Mouse (Mus musculus): ENCODE results near the gene Ptch2.

Ptch2 gene

GRCm38 (mm10) chr4:117130790-117131189 lies 34.9 kb downstream of the Ptch2 start:
- no peak for DNase-seq

DNA sequence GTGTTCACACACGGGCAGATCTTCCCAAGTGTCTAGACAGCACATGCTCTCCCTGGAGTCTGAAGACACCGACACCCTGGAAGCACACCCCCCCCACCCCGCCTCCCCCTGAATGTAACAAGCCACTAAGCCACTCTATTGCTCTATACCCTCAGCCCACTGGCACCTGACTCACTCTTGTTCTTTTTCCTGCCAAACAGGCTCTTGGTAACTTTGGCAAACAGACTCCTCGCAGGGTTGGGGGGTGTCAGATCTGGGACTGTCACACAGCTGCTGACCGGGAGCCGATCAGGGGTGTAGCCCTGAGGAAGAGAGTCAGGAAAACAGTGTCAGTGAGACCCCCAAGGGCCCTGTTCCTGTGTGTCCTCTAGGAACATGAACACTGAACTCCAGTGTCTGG lies 35.3 kb downstream of the Ptch2 start:
- DNase-seq = no peak

- DNase-seq = no peak
These were observed 36.3 kb downstream of the Ptch2 start for GRCm38 (mm10) chr4:117131890-117132793.

DNA sequence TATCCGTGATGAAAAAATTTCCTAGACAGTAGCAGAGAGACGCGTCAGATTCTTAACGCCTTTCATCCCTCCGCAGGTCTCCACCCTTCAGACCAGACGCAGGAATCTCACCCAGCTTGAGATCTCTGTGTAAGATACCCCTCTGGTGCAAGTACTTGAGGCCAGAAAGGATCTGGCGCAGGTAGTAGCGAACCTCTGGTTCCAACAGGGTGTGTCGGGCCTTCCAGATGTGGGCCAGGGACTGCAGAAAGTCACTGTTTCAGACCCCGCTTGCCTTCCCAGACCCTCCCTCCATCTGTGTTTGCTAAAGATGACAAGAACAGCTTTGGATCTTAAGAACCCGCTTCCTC lies 36.9 kb downstream of the Ptch2 start:
- no peak for DNase-seq

DNA sequence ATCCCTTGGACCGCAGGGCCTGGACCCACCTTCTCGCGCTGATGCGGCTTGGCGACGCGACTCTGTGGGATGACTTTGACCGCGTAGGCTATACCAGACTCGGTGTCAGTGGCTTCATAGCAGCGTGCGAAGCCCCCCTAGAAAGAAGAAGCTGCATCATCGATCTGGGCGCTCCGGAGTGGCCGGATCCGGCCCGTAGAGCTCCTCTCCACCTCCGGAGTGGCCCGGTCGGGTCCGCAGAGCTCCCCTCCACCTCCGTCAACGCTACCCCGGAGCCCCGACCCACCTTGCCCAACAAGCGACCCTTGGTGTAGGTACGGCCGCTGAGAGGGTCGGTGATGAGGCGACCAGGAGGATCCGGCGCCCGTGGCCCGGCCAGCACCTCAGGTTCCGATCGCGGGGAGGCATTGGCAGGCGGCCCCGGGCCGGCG lies 37.5 kb downstream of the Ptch2 start:
- DNase-seq = no peak

DNA sequence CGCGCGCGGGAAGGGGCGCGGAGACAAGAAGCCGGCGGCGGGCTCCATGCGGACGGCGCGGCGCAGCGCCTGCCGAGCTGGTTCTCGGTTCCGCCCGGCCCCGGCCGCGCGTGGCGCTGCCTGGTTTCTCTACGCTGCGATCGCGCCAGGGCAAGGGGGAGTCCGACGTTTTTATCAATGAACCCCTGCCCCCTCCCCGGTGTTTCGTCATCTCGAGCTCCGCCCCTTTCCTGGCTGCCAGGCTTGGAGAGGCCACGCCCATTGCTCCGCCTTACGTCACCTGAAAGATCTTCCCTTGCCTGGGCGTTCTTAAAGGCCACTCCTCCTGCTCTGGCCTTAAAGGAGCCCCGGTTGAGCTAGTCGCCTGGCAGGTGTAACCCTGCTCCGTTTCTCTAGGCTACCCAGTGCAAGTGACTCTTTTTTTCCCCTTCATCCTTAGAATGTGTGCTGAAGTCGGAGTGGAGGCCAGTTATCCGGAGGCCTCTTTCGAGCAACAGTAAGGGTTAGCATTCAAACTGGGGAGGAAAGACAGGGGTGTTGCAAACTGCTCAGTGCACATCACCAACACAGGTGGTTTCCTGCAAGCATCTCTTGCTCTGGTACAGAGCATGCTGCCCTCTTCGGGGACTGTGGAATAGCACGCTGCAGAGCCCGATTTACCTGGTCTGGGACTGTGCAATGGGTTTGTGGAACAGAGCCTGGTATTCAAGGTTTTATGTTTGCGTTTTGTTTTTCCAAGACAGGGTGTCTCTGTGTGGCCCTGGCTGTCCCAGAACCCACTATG lies 38.1 kb downstream of the Ptch2 start, which contains the start of gene Plk3:
Gene Plk3, minus strand, starts transcription at position 147 of the 784 bp plus-strand sequence.
- DNase-seq = peak; percentile 98 to 99

DNA sequence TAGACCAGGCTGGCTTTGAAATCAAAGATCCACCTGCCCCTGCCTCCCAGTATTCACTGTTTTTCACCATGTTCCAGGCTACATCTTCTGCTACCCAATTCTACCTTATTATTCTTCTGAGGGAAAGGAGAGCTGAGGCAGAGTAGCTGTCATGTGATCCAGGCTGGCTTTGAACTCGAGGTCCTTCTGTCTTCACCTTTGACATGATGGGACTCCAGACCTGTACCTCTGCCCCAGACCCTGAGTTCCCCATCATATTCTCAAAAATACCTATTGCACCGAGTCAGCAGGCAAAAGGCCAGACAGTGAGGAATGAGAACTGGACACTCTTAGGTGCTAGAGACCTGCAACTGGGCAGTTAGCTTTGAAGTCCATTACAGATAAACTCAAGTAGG lies 38.7 kb downstream of the Ptch2 start:
- DNase-seq = no peak

DNA sequence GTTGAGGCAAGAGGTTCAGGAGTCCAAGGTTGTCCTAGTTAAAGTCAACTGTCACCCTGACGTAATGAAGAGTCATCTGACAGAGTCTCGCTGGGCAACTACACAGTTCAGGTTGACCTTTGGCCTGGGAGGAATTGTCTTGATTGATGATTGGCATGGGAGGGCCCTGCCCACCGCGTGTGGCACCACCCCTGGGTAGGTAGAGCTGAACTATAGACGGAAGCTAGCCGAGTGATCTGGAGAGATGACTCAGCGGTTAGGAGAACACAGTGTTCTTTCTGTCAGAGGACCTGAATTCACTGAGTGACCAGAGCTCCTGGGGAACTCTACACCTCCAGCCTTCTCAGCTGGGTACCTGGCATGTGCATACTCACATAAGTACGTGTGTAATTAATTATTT lies 40.2 kb downstream of the Ptch2 start:
- no peak for DNase-seq

- no peak for DNase-seq
These were observed 42.7 kb downstream of the Ptch2 start for GRCm38 (mm10) chr4:117138295-117139216.

DNA sequence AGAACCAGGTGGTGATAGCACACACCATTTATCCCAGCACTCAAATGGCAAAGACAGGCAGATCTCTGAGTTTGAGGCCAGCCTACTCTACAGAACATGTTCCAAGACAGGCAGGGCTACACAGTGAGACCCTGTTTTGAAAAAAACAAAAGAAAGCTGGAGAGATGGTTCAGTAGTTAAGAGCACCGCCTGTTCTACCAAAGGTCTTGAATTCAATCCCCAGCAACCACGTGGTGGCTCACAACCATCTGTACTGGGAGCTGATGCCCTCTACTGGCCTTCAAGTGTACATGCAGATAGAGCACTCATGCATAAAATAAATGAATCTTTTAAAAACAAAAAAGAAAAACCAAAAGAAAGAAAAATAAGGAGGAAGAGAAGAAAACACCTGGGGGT lies 43.3 kb downstream of the Ptch2 start:
- peak in 1 of 2 experiments; percentile 57 for DNase-seq

DNA sequence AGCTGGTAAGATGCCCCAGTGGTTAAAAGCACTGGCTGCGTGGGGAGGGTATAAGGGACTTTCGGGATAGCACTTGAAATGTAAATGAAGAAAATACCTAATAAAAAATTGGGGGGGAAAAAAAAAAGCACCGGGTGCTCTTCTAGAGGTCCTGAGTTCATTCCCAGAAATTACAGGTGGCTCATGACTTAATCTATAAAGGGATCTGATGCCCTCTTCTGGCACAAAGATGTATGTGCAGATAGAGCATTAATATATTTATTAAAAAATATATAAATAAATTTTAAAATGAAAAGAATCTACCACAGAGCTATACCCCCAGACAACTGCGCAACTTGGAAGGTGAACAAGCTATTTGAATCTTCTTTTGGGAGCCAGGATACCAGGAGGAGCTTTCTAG lies 44.7 kb downstream of the Ptch2 start:
- DNase-seq = no peak

DNA sequence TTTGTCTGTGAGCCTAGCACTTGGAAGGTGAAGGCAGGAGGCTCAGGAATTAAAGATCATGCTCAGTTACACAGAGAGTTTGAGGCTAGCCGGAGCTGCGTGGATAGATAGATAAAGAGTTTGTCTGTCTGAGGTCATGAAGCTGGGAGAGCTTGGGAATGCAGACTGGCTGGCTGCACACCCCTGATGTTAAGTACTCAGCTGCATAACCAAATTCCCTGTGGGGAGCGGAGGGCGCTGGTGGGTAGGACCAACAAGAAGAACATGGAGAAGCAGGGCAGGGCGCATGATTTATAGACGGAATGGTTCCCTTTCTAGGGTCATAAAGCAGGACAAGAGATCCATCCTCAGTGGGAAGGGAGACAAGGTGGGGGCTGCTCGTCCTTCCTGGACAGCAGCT lies 47.1 kb downstream of the Ptch2 start:
- DNase-seq = no peak

- no peak for DNase-seq
These were observed 49.4 kb downstream of the Ptch2 start for GRCm38 (mm10) chr4:117145248-117145647.

DNA sequence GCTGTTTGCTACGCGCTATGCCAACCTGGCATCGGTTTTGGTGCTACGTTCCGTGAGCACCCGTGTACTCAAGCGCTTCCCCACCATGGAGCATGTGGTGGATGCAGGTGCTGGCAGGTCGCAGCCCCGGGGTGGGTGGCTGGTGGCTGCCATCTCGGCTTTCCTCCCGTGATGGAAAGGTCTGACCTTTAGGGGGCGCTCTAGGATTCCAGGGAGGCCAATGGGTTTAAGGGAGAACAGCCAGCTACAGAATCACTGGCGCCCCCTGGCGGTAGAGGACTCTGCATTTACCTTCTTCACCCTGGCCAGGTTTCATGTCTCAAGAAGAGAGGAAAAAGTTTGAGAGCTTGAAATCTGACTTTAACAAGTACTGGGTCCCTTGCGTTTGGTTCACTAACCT lies 50.3 kb downstream of the Ptch2 start:
- peak; percentile 82 to 90 for DNase-seq

GRCm38 (mm10) chr4:117148047-117148713 lies 52.3 kb downstream of the Ptch2 start:
- DNase-seq = no peak

- no peak for DNase-seq
These were observed 52.9 kb downstream of the Ptch2 start for GRCm38 (mm10) chr4:117148815-117149214.

- no peak for DNase-seq
These were observed 53.7 kb downstream of the Ptch2 start for GRCm38 (mm10) chr4:117149291-117150211.

DNA sequence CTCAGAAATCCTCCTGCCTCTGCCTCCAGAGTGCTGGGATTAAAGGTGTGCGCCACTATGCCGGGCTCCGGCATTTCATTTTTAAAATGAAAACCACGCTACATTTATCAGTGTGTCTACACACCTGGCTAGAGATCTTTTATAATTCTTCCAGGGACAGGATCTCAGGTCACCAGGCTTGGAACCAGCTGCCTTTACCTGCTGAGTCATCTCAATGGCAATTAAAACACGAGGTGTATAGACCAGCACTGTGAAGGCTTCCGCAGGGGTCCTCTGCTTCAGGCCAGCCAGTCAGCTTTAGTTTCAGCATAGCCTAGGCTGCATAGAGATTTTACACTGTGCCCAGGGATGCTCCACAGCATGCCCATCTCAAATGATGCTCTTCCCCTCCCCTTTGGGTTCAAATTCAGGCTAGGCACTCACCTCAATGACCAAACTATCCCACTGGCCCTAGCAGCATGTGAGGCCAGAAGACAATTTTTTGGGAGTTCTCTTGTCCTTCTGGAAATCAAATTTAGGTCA lies 54.4 kb downstream of the Ptch2 start:
- no peak for DNase-seq

GRCm38 (mm10) chr4:117151416-117151815 lies 55.5 kb downstream of the Ptch2 start:
- DNase-seq = no peak

DNA sequence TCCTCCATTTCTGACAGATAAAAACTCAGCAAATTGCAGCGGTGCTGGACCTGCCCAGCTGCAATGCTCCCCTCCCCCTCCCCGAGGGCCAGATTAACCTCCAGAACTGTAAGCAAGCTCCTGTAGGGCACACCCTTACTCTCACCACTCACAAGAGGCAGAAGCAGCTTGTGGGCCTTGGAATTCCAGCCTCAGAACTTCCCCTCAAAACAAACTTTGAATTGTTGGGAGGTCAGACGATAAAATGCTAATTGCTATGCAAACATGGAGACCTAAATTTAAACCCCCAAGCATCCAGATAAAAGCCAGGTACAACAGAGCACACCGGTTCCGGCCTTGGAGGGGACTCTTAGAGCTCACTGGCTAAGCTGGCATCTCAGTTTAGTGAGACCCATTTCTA lies 56.8 kb downstream of the Ptch2 start:
- DNase-seq = no peak

Measured in cerebellum, postnatal 25 days (tissue).